Mouse (Mus musculus) mouse embryonic stem cell (cell line): ENCODE measurements around the gene 1700129C05Rik.

ENCODE experiments used
- in situ Hi-C, 2 experiments: fragments of 300-500 bp; cut with MboI; formaldehyde crosslinking; loops; 1 replicate in 1 of 2; 3 replicates in 1 of 2; pipeline ENCODE4 v1.14.3; 2019 to 2020; ENCODE audit warnings: low sequenced_read_pairs in 2 of 2, low pct_unique_long_range_greater_than_20kb in 1 of 2, mixed read lengths in 1 of 2; ENCODE audit not compliant: unreplicated experiment in 1 of 2

1700129C05Rik gene

GRCm38 (mm10) chr14:59142793-59143192 is at the start of gene 1700129C05Rik:
TSS of gene 1700129C05Rik (minus strand) at chr14:59142893.
- in situ Hi-C loops, result no loop called here

GRCm38 (mm10) chr14:59186121-59186520 is 43.4 kb upstream of the 1700129C05Rik start:
- in situ Hi-C loops, result no loop called here

- in situ Hi-C loops, result no loop called here
Observed at GRCm38 (mm10) chr14:59185514-59185913, 42.8 kb upstream of the 1700129C05Rik start.

- in situ Hi-C loops, result no loop called here
Observed at GRCm38 (mm10) chr14:59182732-59183131, 40.0 kb upstream of the 1700129C05Rik start.

- in situ Hi-C loops, result no loop called here
Observed at GRCm38 (mm10) chr14:59178649-59179048, 36.0 kb upstream of the 1700129C05Rik start, which contains the start of gene Gm5142. TSS of gene Gm5142 (minus strand) at chr14:59178749.

- in situ Hi-C loops, result no loop called here
Observed at GRCm38 (mm10) chr14:59157016-59157698, 14.5 kb upstream of the 1700129C05Rik start.

- in situ Hi-C loops, result no loop called here
Observed at GRCm38 (mm10) chr14:59155589-59155988, 12.9 kb upstream of the 1700129C05Rik start.

- in situ Hi-C loops, result no loop called here
Observed at GRCm38 (mm10) chr14:59114281-59114680, 28.4 kb downstream of the 1700129C05Rik start.

GRCm38 (mm10) chr14:59104006-59104605 is 38.6 kb downstream of the 1700129C05Rik start:
- in situ Hi-C loops, result no loop called here

GRCm38 (mm10) chr14:59093601-59094000 is 49.1 kb downstream of the 1700129C05Rik start:
- in situ Hi-C loops, result no loop called here

- in situ Hi-C loops, result no loop called here
Observed at GRCm38 (mm10) chr14:59084396-59084795, 58.3 kb downstream of the 1700129C05Rik start.
